Mouse (Mus musculus): ENCODE data around the gene Npas2.

- TF ChIP-seq CTCF (IDR thresholded peaks at IDR 0.05; ENCODE audit: borderline replicate concordance, extremely low read depth, insufficient read depth, insufficient read length) (no peak), POLR2A (IDR thresholded peaks at IDR 0.05; ENCODE audit: borderline replicate concordance, extremely low read depth, insufficient read depth, insufficient read length, poor library complexity, severe bottlenecking) (no peak)
These were observed 44.1 kb downstream of the Npas2 start for GRCm38 (mm10) chr1:39237503-39238255.
